Mouse (Mus musculus): ENCODE data around the gene Apba1.

Gene Apba1

GRCm38 (mm10) chr19:23971391-23971790 is 212.7 kb downstream of the Apba1 start:
- DNase-seq (ENCODE audit: low spot score in 2 of 2): no peak

- DNase-seq (ENCODE audit: low spot score in 2 of 2): no peak
Observed at GRCm38 (mm10) chr19:23972881-23973649, 214.4 kb downstream of the Apba1 start.

- DNase-seq (ENCODE audit: low spot score in 2 of 2): no peak
Observed at GRCm38 (mm10) chr19:23977901-23978443, 219.3 kb downstream of the Apba1 start.

GRCm38 (mm10) chr19:23980598-23980997 is 221.9 kb downstream of the Apba1 start:
- DNase-seq (ENCODE audit: low spot score in 2 of 2): no peak

- no peak for DNase-seq (ENCODE audit: low spot score in 2 of 2)
Observed at GRCm38 (mm10) chr19:23984186-23984585, 225.5 kb downstream of the Apba1 start.

GRCm38 (mm10) chr19:23987291-23987690 is 228.6 kb downstream of the Apba1 start:
- no peak for DNase-seq (ENCODE audit: low spot score in 2 of 2)

GRCm38 (mm10) chr19:23988166-23988565 is 229.5 kb downstream of the Apba1 start:
- DNase-seq (ENCODE audit: low spot score in 2 of 2): no peak

- DNase-seq (ENCODE audit: low spot score in 2 of 2): no peak
Observed at GRCm38 (mm10) chr19:23995766-23996399, 237.2 kb downstream of the Apba1 start.

Measured in natural killer cell, adult 2 months (primary cell).